Mouse (Mus musculus) testis, adult 2 months (tissue): ENCODE data around the gene Vipr2.

ENCODE experiments used
- CTCF ChIP-seq: fragments of 200-500 bp; IDR thresholded peaks from 2 replicates; pipeline ENCODE4 v1.5.1; 2012; ENCODE audit warnings: low read depth, mild to moderate bottlenecking, inconsistent platforms, low read length, moderate library complexity; ENCODE audit not compliant: control insufficient read depth, insufficient read depth, insufficient replicate concordance
- POLR2A ChIP-seq: fragments of 200-500 bp; IDR thresholded peaks from 2 replicates; pipeline ENCODE4 v1.6.1; 2012; ENCODE audit warnings: low read depth, mild to moderate bottlenecking, inconsistent platforms, low read length, moderate library complexity; ENCODE audit not compliant: control insufficient read depth

- peak; percentile 69; the same call in 1 of the 2 replicates for TF ChIP-seq CTCF
- no peak for TF ChIP-seq POLR2A
Measured at GRCm38 (mm10) chr12:116176930-116177329, 99.4 kb downstream of the Vipr2 start.
